Mouse (Mus musculus) E14TG2a.4 (cell line): ENCODE measurements around the gene Fhad1.

Experiments
- CTCF ChIP-seq: conservative IDR thresholded peaks from 2 replicates; pipeline ENCODE4 v1.5.1; 2014; ENCODE audit warnings: low read length
- NANOG ChIP-seq: IDR thresholded peaks from 2 replicates; pipeline ENCODE4 v1.6.1; 2014; ENCODE audit warnings: borderline replicate concordance, low read length, mixed read lengths

DNA sequence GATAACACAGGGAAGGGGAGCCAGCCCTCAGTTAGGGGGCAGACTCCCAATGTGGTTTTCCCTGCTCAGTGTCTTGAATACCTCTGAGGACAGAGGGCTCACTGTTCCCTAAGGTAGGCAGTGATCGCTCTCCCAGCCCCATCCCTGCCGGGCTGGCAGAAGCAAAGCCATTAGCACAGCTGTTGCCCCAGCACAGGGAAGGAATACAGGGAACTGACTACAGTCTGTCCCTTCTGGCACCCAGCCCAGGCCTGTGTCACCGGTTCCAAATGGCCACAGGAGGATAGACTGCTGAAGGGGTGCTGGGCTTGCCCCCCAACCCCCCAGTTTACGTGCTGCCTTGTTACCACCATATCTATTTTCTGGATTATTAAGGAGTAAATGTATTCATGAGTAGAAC, 147.4 kb downstream of the Fhad1 start:
- TF ChIP-seq CTCF (no peak), NANOG (no peak)
